Mouse (Mus musculus): ENCODE measurements around the gene Tnks1bp1.

DNA sequence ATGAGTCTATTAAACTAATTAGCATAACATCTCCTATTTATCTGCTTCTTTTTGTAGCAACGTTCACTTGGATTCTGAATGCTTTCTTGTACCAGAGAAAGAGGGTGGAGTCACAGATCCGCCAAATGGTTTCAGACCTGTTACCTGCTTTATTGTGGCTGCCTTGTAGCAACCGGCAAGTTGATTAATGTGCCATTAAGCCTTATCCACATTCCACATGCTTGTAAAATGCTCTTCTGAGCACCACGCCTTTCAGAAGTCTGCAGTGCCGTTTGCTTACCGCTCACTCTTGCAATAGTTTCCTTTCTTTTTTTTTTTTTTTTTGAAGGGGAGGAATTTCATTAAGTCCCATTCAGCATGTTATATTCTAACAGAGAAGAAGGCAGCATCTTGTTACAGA, 17.9 kb upstream of the Tnks1bp1 start:
- TF ChIP-seq CTCF (IDR thresholded peaks at IDR 0.05; ENCODE audit: low read depth) (no peak), EP300 (optimal IDR thresholded peaks at IDR 0.05) (no peak)

Measured in stomach, postnatal 0 days (tissue).